Mouse (Mus musculus) layer of hippocampus, postnatal 36 days (tissue): Measurements from ENCODE around the gene Lrrc4. TPM values are rescaled to one million over a fixed set of nuclear protein-coding genes. Genes with fewer than 3 reads are reported as not detected.

Experiments used
- DNase-seq, 2 experiments: peaks; one replicate each; pipeline ENCODE4 v3.0.0; 2022
- total RNA-seq, 2 experiments: library from RNA; stranded (reverse); gene quantifications; 2 replicates each; pipeline ENCODE4 v1.2.3; 2021

Gene Lrrc4
- total RNA-seq, 2 experiments from 2014 or later, result 88.9 to 90.2 TPM

- DNase-seq, result no peak
These were observed 63.6 kb downstream of the Lrrc4 start for GRCm38 (mm10) chr6:28767891-28768481.

GRCm38 (mm10) chr6:28766622-28767021, 64.9 kb downstream of the Lrrc4 start:
- DNase-seq, result no peak

DNA sequence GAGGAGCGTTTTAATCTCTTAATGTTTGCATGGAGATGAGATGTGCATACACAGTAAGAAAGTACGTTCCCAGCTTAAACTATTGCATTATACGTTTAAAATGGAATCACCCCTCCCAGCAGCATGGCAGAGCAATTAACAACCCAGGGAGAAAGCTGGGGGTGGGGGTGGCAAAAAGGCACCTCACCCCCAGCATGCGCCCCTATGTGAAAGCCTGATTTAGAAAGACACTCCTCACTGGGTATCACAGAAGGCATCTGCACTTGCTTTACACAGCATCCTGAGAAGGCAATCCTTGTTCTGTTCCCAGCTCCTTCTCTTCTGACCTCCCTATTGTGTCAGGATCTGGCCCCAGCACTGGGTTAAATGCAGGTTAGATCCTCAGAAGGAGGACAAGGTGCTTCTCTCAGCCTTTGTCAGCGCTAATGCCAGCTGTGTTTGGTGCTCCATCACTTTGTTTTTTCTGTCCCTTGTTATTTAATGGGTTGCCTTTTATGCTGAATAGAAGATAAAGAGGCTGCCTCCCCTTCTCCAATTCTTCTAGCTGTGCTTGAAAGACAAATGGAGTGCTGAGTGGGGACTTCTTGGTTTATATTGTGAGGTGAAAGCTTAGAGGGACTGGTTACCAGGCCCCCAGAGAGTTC, 69.3 kb downstream of the Lrrc4 start:
- no peak for DNase-seq

GRCm38 (mm10) chr6:28761728-28762127, 69.8 kb downstream of the Lrrc4 start:
- no peak for DNase-seq

DNA sequence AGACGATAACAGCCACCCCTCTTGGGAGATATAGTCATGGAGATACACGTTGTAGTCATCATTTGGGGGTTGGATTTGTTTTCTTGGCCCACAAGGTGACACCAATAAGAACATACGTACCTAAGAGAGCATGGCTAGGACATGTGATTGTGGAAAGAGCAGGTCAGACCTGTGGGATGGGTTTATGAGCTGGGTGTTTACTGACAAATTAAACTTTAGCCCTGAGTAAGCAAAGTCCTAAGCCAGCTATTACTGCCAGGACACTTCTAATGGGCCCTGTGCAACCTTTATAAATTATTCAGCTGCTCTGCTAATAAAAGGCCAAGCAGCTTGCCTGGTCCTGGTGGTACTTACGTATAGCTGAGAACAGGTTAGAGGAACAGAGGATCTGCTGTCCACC, 73.3 kb downstream of the Lrrc4 start:
- no peak for DNase-seq

- peak; percentile 48 to 70 for DNase-seq
These were observed 75.1 kb downstream of the Lrrc4 start for GRCm38 (mm10) chr6:28756306-28757018.

DNA sequence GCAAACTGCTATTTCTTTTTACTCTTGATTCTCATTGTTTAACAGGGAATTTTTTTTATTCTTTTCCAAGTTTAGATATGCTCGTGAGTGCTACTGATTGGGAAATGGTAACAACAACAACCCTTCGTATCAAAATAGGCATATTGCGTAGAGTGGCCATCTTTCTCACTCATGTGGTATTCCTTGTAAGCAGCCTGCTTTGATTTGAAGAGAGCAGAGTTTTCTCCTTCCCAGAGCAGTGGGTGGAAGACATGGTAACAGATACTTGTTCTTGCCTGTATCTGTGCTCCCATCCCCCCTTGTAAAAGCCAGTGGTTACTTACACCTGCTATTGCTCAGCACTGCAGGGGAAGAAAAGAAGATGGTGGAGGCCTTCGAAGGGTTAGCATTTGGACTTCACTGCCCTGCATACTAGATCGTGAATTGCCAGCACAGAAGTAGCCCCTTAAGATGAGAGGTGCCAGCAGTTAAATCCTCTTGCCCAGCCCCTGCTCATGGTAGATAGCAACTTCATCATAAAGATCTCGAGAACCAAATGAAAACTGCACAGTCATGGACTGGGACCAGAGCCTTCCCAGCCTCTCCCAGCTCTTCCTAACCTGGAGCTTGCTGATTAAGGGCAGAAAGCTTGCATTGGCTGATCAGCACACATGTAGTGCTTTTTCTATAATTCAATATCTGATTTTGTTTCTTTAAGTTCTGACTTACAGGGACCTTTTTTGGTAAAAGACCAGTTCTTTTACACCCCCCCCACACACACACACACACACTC, 77.2 kb downstream of the Lrrc4 start:
- no peak for DNase-seq

DNA sequence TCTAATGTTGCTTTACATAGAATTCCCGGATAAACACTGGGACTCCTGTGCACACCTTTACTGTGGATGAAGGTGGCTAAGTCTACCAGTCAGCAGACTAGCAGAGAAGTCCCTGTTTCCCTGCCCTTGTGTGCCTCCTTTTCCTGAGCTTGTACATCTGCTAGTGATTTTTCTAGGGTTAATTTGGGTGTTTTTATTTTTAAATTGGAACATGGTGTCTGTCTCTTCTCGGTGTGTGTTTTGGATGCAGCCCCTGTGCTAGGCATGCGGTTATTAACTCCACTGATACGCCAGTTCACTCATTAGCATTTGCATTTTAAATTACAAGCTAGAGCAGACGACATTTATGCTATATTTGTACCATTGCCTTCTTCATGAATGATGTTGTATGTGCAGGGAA, 77.9 kb downstream of the Lrrc4 start:
- DNase-seq, result peak in 1 of 2 experiments; percentile 22

DNA sequence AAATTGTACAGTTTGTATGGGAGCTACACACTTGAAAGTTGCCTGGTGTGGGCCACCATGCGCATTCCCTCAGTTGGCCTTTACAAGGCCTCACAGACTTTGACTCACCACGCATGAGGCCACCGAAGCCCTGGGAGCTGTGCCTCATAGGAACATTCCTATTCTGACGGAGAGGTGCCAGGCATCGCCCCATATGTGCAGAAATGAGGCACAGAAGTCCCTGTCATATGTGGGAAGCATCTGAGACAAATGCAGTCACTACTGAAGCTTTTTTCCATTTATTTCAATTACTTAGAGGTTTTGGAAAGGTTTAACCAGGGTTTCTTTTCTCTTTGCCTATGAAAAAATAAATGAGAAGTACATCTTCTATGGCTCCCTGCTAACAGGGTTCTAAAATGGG, 78.3 kb downstream of the Lrrc4 start:
- DNase-seq, result peak; percentile 67 to 80

DNA sequence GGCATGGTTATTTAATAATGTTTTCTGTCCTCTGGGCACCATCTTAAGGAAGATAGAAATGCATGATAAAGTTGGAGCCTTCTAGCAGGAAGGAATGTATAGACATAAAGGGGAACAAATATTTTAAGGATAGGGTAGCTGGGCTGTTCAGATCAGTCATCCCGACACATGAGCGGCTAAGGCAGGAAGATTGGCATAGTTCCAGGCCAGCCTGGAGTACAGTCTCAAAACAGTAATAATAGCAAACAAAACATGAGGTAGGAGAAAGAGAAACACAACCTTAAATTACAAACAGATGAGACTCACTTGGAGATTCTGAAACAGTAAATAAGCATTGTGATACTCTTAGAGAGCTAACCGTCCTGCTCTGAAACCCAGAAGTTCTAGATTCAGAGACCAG, 80.4 kb downstream of the Lrrc4 start:
- no peak for DNase-seq

- no peak for DNase-seq
These were observed 82.3 kb downstream of the Lrrc4 start for GRCm38 (mm10) chr6:28749224-28749623.

- DNase-seq, result no peak
These were observed 83.4 kb downstream of the Lrrc4 start for GRCm38 (mm10) chr6:28747931-28748670.

- peak in 1 of 2 experiments; percentile 37 for DNase-seq
These were observed 84.5 kb downstream of the Lrrc4 start for GRCm38 (mm10) chr6:28747025-28747424.

DNA sequence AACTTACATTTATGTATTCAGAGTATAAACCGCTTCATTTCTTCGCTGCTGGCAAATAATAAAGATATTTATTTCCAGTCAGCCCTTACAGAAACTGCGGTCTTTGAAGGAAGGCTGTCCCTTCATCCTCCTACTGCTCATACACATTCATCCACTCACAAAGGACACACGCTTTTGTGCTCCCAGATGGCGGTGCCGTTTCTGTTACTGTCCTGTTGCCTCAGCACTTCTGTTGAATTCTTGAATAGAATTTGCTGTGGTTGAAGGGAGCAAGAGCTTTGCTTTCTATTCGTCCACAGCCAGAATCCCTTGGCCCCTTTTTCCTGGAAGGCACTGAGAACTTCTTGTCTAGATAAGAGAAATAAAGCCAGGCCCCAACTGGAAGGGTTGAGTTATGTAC, 85.7 kb downstream of the Lrrc4 start:
- DNase-seq, result no peak

DNA sequence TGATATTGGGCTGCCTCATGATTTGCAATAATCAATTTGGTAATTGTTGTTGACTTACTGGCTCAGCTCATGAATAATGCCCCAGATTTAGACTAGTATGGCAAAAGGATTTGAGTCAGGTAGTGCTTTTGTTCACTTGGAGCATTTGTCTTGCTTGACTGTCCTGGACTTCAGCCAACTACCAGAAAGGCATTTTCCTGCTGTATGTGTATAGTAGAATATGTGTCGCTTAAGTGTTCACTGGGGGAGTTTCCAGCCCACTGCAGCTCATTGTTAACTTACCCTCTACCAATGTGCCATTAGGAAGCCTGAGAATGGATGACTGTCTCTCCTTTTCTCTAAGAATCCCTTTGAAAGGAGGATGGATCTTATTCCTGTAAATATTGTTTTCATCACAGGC, 88.0 kb downstream of the Lrrc4 start:
- no peak for DNase-seq

- DNase-seq, result no peak
These were observed 93.9 kb downstream of the Lrrc4 start for GRCm38 (mm10) chr6:28737601-28738000.

- DNase-seq, result no peak
These were observed 94.9 kb downstream of the Lrrc4 start for GRCm38 (mm10) chr6:28736665-28737064.

DNA sequence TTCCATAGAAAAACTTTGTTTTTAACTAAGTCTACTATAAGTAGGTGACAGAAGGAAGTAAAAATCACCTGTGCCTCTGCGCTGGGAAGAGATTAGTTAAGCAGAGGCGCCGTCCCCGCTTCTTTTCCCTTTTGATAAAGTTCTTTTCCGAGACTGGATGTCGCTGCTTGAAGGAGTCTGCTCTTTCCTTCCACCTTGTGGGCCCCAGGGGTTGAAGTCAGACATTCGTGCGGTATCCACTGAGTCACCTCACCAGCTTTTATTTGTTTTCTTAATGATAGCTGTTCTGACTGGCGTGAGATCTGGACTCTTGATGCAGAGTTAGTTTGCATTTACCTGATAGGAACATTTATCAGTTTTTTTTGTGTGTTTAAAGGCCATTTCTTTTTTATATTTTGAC, 96.4 kb downstream of the Lrrc4 start:
- DNase-seq, result no peak

DNA sequence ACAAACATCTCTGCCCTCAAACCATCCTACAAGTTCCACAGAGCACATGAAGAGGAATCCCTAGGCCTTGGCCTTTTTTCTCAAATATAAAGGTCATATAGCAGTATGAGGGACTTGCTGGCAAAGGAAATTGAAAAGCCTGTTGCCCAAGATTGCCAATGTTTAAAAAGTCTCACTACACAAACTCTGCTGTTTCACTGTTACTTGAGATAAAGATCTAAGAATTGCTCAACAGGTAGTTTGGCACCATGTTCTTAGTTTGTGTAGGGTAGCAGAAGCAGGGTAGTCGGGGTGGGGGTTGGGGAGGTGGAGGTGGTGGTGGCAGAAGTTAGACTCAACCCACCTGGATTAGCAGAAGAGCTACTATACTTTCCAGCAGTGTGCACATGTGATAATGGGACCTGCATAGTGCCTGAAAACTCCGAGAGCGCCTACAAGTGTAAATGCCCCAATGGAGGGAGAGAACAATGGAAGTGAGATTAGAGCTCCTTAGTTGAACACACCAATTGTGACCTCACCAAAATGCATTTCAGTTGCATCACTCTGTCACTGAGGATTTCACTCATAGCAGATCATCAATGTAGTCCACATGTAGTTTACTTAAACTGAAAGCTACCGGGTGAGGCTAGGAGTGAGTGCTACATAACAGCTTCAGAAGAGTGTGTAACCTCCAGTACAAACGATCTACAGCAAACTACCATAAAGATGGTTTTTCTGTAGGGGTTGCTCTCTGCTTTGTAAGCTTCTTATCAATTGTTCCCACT, 97.5 kb downstream of the Lrrc4 start:
- no peak for DNase-seq

DNA sequence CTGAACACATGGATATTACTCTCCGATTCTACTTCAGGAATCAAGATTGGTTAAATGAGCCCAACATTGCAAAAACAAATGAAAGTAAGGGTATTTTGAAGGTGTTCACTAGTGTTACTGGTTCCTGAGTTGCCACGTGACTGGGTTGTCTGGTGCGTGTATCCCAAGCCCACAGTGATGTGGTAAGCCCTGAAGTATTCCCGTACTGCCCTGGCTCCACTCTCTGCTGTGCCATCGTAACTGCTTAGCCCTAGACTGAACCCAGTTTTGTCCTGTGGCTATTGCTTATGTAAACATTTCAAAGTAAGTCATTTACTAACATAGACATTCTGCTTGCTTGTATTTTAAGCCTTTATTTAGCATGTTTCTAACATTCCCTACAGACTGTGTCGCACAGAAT, 100.3 kb downstream of the Lrrc4 start:
- no peak for DNase-seq

GRCm38 (mm10) chr6:28729649-28730048, 101.9 kb downstream of the Lrrc4 start:
- no peak for DNase-seq

DNA sequence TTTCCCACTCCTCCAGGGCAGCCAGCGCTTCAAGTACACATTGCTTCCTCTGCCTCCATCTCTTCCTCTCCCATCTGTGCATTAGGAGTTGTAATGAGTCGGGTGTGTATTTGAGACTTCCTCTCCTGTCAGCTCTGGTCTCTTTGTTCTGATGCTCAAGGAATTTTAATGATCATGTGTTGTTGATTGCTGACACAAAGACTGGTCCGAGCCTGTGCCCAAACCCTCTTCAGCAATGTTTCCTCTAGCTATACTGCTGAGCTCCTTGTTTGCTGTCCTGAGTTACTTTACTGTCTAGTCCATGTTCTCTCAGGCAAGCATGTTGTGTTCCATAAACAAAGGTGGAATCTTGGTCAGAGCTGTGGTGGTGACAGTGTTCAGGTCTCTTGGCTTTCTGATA, 102.3 kb downstream of the Lrrc4 start:
- DNase-seq, result no peak
